Mouse (Mus musculus) CH12.LX (cell line): Measurements from ENCODE around the gene 4930404N11Rik. TPM values are rescaled to one million over a fixed set of nuclear protein-coding genes. Genes with fewer than 3 reads are reported as not detected.

Experiments used
- DNase-seq: peaks from one replicate; pipeline ENCODE4 v3.0.0-alpha.2; 2013; ENCODE audit errors: extremely low read depth
- H3K27ac ChIP-seq: 2 replicates; pipeline ENCODE4 v1.5.1; 2012; ENCODE audit warnings: low read depth, mild to moderate bottlenecking, control low read depth, moderate library complexity; ENCODE audit not compliant: insufficient read depth
- H3K27me3 ChIP-seq: replicated peaks from 2 replicates; pipeline ENCODE3; 2012; ENCODE audit warnings: inconsistent platforms
- H3K36me3 ChIP-seq, 2 experiments: replicated peaks in 1 of 2; 2 replicates each; pipeline versions ENCODE3 to v1.6.1; 2012; ENCODE audit warnings: inconsistent platforms in 1 of 2, low read length in 1 of 2, mild to moderate bottlenecking in 1 of 2, mixed read lengths in 1 of 2, moderate library complexity in 1 of 2; ENCODE audit not compliant: control insufficient read depth in 1 of 2, insufficient read depth in 1 of 2
- H3K4me1 ChIP-seq, 2 experiments: 2 replicates each; pipeline ENCODE4 v1.6.1; 2012; ENCODE audit warnings: inconsistent platforms in 1 of 2, moderate library complexity in 1 of 2; ENCODE audit not compliant: insufficient read depth in 2 of 2, control insufficient read depth in 1 of 2
- H3K4me2 ChIP-seq: 2 replicates; pipeline ENCODE4 v1.6.1; 2012; ENCODE audit warnings: low read depth, mild to moderate bottlenecking, control low read depth; ENCODE audit not compliant: poor library complexity, insufficient read depth, severe bottlenecking
- H3K4me3 ChIP-seq, 3 experiments: fragments of 150-350 bp in 1 of 3; sonication (generic) in 1 of 3; replicated peaks in 1 of 3; 2 replicates each; pipeline versions ENCODE3 to v1.5.1; 2011 to 2012; ENCODE audit warnings: low read depth in 2 of 3, low read length in 2 of 3, mild to moderate bottlenecking in 2 of 3, moderate library complexity in 2 of 3, control low read depth in 1 of 3, improper control_type of control experiment in 1 of 3, inconsistent platforms in 1 of 3, mixed read lengths in 1 of 3; ENCODE audit not compliant: poor library complexity in 1 of 3
- H3K79me2 ChIP-seq: replicated peaks from 2 replicates; pipeline ENCODE4 v1.6.1; 2012; ENCODE audit warnings: mild to moderate bottlenecking, moderate library complexity; ENCODE audit not compliant: control insufficient read depth, poor library complexity, insufficient read depth, severe bottlenecking; ENCODE audit errors: extremely low read depth
- H3K9ac ChIP-seq: 2 replicates; pipeline ENCODE4 v1.6.1; 2012; ENCODE audit warnings: low read depth, mild to moderate bottlenecking, control low read depth, moderate library complexity; ENCODE audit not compliant: insufficient read depth
- H3K9me3 ChIP-seq: replicated peaks from 2 replicates; pipeline ENCODE3; 2012; ENCODE audit warnings: low read length, inconsistent platforms, mixed read lengths
- BHLHE40 ChIP-seq: IDR thresholded peaks from 2 replicates; pipeline ENCODE4 v1.6.1; 2011; ENCODE audit warnings: mild to moderate bottlenecking, low read depth, low read length, improper control_type of control experiment
- EP300 ChIP-seq: IDR thresholded peaks from 2 replicates; pipeline ENCODE4 v1.6.1; 2011; ENCODE audit warnings: low read length, improper control_type of control experiment
- HCFC1 ChIP-seq: IDR thresholded peaks from 2 replicates; pipeline ENCODE4 v1.6.1; 2012; ENCODE audit warnings: low read depth, mild to moderate bottlenecking, inconsistent platforms, low read length, improper control_type of control experiment
- JUN ChIP-seq: IDR thresholded peaks from 2 replicates; pipeline ENCODE4 v1.6.1; 2011; ENCODE audit warnings: low read depth, mild to moderate bottlenecking, low read length, improper control_type of control experiment, moderate library complexity; ENCODE audit not compliant: insufficient read depth
- JUND ChIP-seq: conservative IDR thresholded peaks from 2 replicates; pipeline ENCODE4 v1.6.1; 2011; ENCODE audit warnings: low read depth, low read length, improper control_type of control experiment
- KAT2A ChIP-seq: IDR thresholded peaks from 2 replicates; pipeline ENCODE4 v1.6.1; 2012; ENCODE audit warnings: low read length, improper control_type of control experiment, inconsistent platforms; ENCODE audit not compliant: insufficient replicate concordance
- MAFK ChIP-seq: IDR thresholded peaks from 2 replicates; pipeline ENCODE4 v1.6.1; 2011; ENCODE audit warnings: low read length, improper control_type of control experiment; ENCODE audit not compliant: insufficient replicate concordance
- MXI1 ChIP-seq: IDR thresholded peaks from 2 replicates; pipeline ENCODE4 v1.6.1; 2011; ENCODE audit warnings: mild to moderate bottlenecking, low read depth, low read length, improper control_type of control experiment
- MYC ChIP-seq: IDR thresholded peaks from 2 replicates; pipeline ENCODE4 v1.6.1; 2011; ENCODE audit warnings: low read depth, mild to moderate bottlenecking, improper control_type of control experiment, low read length
- NELFE ChIP-seq: IDR thresholded peaks from 2 replicates; pipeline ENCODE4 v1.6.1; 2011; ENCODE audit warnings: low read depth, low read length, improper control_type of control experiment
- PAX5 ChIP-seq: IDR thresholded peaks from 2 replicates; pipeline ENCODE4 v1.6.1; 2012; ENCODE audit warnings: low read length, inconsistent platforms, mixed read lengths
- RAD21 ChIP-seq: IDR thresholded peaks from 2 replicates; pipeline ENCODE4 v1.6.1; 2011; ENCODE audit warnings: low read depth, mild to moderate bottlenecking, low read length, improper control_type of control experiment, moderate library complexity
- RCOR1 ChIP-seq: conservative IDR thresholded peaks from 2 replicates; pipeline ENCODE4 v1.6.1; 2012; ENCODE audit warnings: low read depth, mild to moderate bottlenecking, inconsistent platforms, low read length, improper control_type of control experiment
- TBP ChIP-seq: conservative IDR thresholded peaks from 2 replicates; pipeline ENCODE4 v1.6.1; 2011; ENCODE audit warnings: low read depth, low read length, improper control_type of control experiment
- TCF12 ChIP-seq: IDR thresholded peaks from 2 replicates; pipeline ENCODE4 v1.6.1; 2014; ENCODE audit warnings: low read depth, mild to moderate bottlenecking, inconsistent platforms, low read length, improper control_type of control experiment
- UBTF ChIP-seq: IDR thresholded peaks from 2 replicates; pipeline ENCODE4 v1.6.1; 2012; ENCODE audit warnings: low read depth, mild to moderate bottlenecking, inconsistent platforms, low read length, improper control_type of control experiment, moderate library complexity
- ZC3H11A ChIP-seq: IDR thresholded peaks from 2 replicates; pipeline ENCODE4 v1.6.1; 2012; ENCODE audit warnings: low read depth, mild to moderate bottlenecking, inconsistent platforms, low read length, improper control_type of control experiment
- ZKSCAN1 ChIP-seq: IDR thresholded peaks from 2 replicates; pipeline ENCODE4 v1.6.1; 2012; ENCODE audit warnings: low read depth, inconsistent platforms, low read length, improper control_type of control experiment, borderline replicate concordance
- ZMIZ1 ChIP-seq: IDR thresholded peaks from 2 replicates; pipeline ENCODE4 v1.6.1; 2012; ENCODE audit warnings: low read depth, mild to moderate bottlenecking, inconsistent platforms, low read length, improper control_type of control experiment
- dilution Hi-C: fragments of 300-500 bp; cut with MboI; formaldehyde crosslinking; loops from 2 replicates; pipeline ENCODE4 v1.14.3; 2020; ENCODE audit warnings: low sequenced_read_pairs; ENCODE audit not compliant: extremely low pct_unique_long_range_greater_than_20kb, extremely low pct_ligation_motif_present
- in situ Hi-C: fragments of 300-500 bp; cut with MboI; formaldehyde crosslinking; loops from 3 replicates; pipeline ENCODE4 v1.14.3; 2019; ENCODE audit warnings: low sequenced_read_pairs, low pct_ligation_motif_present, low pct_unique_long_range_greater_than_20kb, mixed read lengths
- polyA plus RNA-seq: library from polyadenylated mRNA; unstranded; fragments of >175 nt; gene quantifications from 2 replicates; pipeline ENCODE4 v1.2.1, GENCODE M21; 2012; ENCODE audit warnings: low read depth; ENCODE audit not compliant: insufficient read length
- total RNA-seq, 2 experiments: library from RNA; depleted of rRNA; stranded (reverse); fragments of 300-350 nt in 1 of 2; fragments of >200 nt in 1 of 2; gene quantifications; 2 replicates each; pipeline ENCODE4 v1.2.3; 2012 to 2014

4930404N11Rik gene
- total and polyA plus RNA-seq, 3 experiments: 0.23 to 5.2 (median 2.7) TPM

DNA sequence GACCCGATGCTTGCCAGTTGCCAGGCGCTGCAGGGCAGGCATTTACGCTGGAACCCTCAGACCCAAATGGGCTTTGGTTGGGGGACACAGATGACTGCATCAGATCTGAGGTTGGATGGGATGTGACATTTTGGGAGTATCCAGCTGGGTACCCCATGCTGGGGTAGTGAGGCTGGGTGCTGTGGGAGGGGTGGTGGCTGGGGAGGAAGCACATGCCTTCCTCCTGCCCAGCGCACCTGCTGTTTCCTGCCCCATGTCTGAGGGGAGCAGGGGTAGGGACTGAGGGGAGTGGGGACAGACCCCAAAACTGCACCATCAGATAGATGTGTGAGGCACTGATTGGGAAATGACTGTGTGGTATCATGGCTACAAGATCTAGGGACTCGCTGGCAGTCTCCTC, 31.1 kb upstream of the 4930404N11Rik start:
- TF ChIP-seq HCFC1: no peak
- TF ChIP-seq TCF12: no peak
- TF ChIP-seq JUND: no peak
- no peak for TF ChIP-seq NELFE
- TF ChIP-seq UBTF: no peak
- TF ChIP-seq MYC: no peak
- TF ChIP-seq TBP: no peak
- TF ChIP-seq EP300: no peak
- TF ChIP-seq MXI1: no peak
- TF ChIP-seq JUN: no peak
- Histone ChIP-seq H3K27ac (no peak overlapping the region), H3K36me3 (peaks cover 34 to 49% of the 10 kb centered on the region in 2 experiments), H3K4me3 (no peak overlapping the region), H3K9ac (no peak overlapping the region), H3K4me2 (no peak overlapping the region), H3K79me2 (no peaks in the 10 kb centered on the region), H3K9me3 (no peaks in the 10 kb centered on the region), H3K4me1 (peaks cover 0 to 1% of the 10 kb centered on the region in 2 experiments; a peak in 1 of 4 replicates), H3K27me3 (no peaks in the 10 kb centered on the region)
- DNase-seq: no peak
- in situ Hi-C loops: no loop called here
- dilution Hi-C loops: no loop called here

DNA sequence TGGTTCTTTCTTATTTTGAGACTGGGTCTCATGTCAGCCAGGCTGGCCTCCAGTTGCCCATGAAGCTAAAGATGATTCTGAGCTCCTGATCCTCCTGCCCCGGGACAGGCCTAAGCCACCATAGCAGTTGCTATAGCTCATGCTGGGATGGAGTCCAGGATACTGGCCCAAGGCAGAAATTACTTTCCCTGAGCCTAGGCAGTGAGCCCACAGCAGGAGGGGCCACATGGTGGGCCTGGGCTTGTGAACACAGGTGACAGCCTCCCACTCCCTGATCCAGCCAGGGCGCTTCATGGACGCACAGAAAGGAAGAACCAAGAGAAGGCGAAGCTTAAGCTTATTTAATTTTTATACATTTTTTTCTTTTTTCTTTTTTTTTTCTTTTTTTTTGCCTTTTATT, 30.2 kb upstream of the 4930404N11Rik start:
- TF ChIP-seq MAFK (no peak), BHLHE40 (no peak), ZC3H11A (no peak), ZMIZ1 (no peak), UBTF (no peak), ZKSCAN1 (no peak), RCOR1 (no peak), KAT2A (no peak), PAX5 (no peak), RAD21 (no peak)
- H3K36me3 ChIP-seq: peaks cover 28 to 50% of the 10 kb centered on the region in 2 experiments
- H3K4me1 ChIP-seq: no peaks in the 10 kb centered on the region
- in situ Hi-C loops (no loop called here), dilution Hi-C loops (no loop called here)
- no peak overlapping the region for H3K9ac ChIP-seq
- H3K4me2 ChIP-seq: no peak overlapping the region
- H3K4me3 ChIP-seq: no peak overlapping the region
- H3K9me3 ChIP-seq: no peaks in the 10 kb centered on the region
- H3K27ac ChIP-seq: no peak overlapping the region
- H3K79me2 ChIP-seq: no peaks in the 10 kb centered on the region
- H3K27me3 ChIP-seq: no peaks in the 10 kb centered on the region
- no peak for DNase-seq
